Mouse (Mus musculus): ENCODE results near the gene Nr1h2. TPM values are rescaled to one million over a fixed set of nuclear protein-coding genes. Genes with fewer than 3 reads are reported as not detected.

Gene Nr1h2
- polyA plus RNA-seq, 2 experiments, result 63.8 to 88.9 TPM

GRCm38 (mm10) chr7:44582709-44583108, 29.0 kb upstream of the Nr1h2 start:
- no peak for DNase-seq (ENCODE audit: low spot score)
- no peaks in the 10 kb centered on the region for H3K9me3 ChIP-seq (ENCODE audit: control insufficient read depth, low read length)
- TF ChIP-seq POLR2A (IDR thresholded peaks at IDR 0.05; ENCODE audit: borderline replicate concordance, extremely low read depth, insufficient read depth, insufficient read length), result no peak
- H3K4me3 ChIP-seq (replicated peaks; ENCODE audit: low read length), result no peak overlapping the region
- H3K9ac ChIP-seq (ENCODE audit: low read depth, low read length, severe bottlenecking), result no peak overlapping the region
- WGBS, result 77% methylated on average over 5 of the region's 5 CpGs
- peaks cover 29% of the 10 kb centered on the region for H3K27me3 ChIP-seq (ENCODE audit: control insufficient read depth, insufficient read depth, low read length)
- ATAC-seq (ENCODE audit: low FRiP score, low read depth), result no peak
- H3K27ac ChIP-seq (replicated peaks; ENCODE audit: low read depth, low read length), result no peak overlapping the region
- H3K36me3 ChIP-seq (ENCODE audit: control insufficient read depth, insufficient read depth, low read length), result no peaks in the 10 kb centered on the region
- H3K4me1 ChIP-seq (ENCODE audit: control insufficient read depth, insufficient read depth, low read length), result 0 out of 2 replicates have a peak, but pooled peaks cover 6% of the 10 kb centered on the region
- H3K4me2 ChIP-seq (replicated peaks; ENCODE audit: low read depth, low read length, severe bottlenecking), result no peak overlapping the region

GRCm38 (mm10) chr7:44581637-44582036, 27.9 kb upstream of the Nr1h2 start:
- DNase-seq (ENCODE audit: low spot score) (no peak), ATAC-seq (ENCODE audit: low FRiP score, low read depth) (no peak)
- no peak overlapping the region for H3K9ac ChIP-seq (ENCODE audit: low read depth, low read length, severe bottlenecking)
- H3K4me3 ChIP-seq (replicated peaks; ENCODE audit: low read length), result no peak overlapping the region
- H3K9me3 ChIP-seq (ENCODE audit: control insufficient read depth, low read length), result no peaks in the 10 kb centered on the region
- H3K36me3 ChIP-seq (ENCODE audit: control insufficient read depth, insufficient read depth, low read length), result no peaks in the 10 kb centered on the region
- TF ChIP-seq POLR2A (IDR thresholded peaks at IDR 0.05; ENCODE audit: borderline replicate concordance, extremely low read depth, insufficient read depth, insufficient read length), result no peak
- 80% methylated on average over 6 of the region's 6 CpGs for WGBS
- peaks cover 18% of the 10 kb centered on the region for H3K27me3 ChIP-seq (ENCODE audit: control insufficient read depth, insufficient read depth, low read length)
- H3K4me2 ChIP-seq (replicated peaks; ENCODE audit: low read depth, low read length, severe bottlenecking), result no peak overlapping the region
- H3K27ac ChIP-seq (replicated peaks; ENCODE audit: low read depth, low read length), result no peak overlapping the region
- H3K4me1 ChIP-seq (ENCODE audit: control insufficient read depth, insufficient read depth, low read length), result 0 out of 2 replicates have a peak, but pooled peaks cover 3% of the 10 kb centered on the region

GRCm38 (mm10) chr7:44576333-44576844, 22.6 kb upstream of the Nr1h2 start:
- ATAC-seq (ENCODE audit: low FRiP score, low read depth) (no peak), DNase-seq (ENCODE audit: low spot score) (no peak)
- H3K27ac ChIP-seq (replicated peaks; ENCODE audit: low read depth, low read length), result no peak overlapping the region
- TF ChIP-seq POLR2A (IDR thresholded peaks at IDR 0.05; ENCODE audit: borderline replicate concordance, extremely low read depth, insufficient read depth, insufficient read length), result no peak
- H3K9ac ChIP-seq (ENCODE audit: low read depth, low read length, severe bottlenecking), result no peak overlapping the region
- H3K36me3 ChIP-seq (ENCODE audit: control insufficient read depth, insufficient read depth, low read length), result no peaks in the 10 kb centered on the region
- no peaks in the 10 kb centered on the region for H3K9me3 ChIP-seq (ENCODE audit: control insufficient read depth, low read length)
- no peak overlapping the region for H3K4me2 ChIP-seq (replicated peaks; ENCODE audit: low read depth, low read length, severe bottlenecking)
- 44% methylated on average over 5 of the region's 5 CpGs for WGBS
- no peak overlapping the region for H3K4me3 ChIP-seq (replicated peaks; ENCODE audit: low read length)
- H3K27me3 ChIP-seq (ENCODE audit: control insufficient read depth, insufficient read depth, low read length), result no peaks in the 10 kb centered on the region
- no peaks in the 10 kb centered on the region for H3K4me1 ChIP-seq (ENCODE audit: control insufficient read depth, insufficient read depth, low read length)

- Histone ChIP-seq H3K4me2 (replicated peaks; ENCODE audit: low read depth, low read length, severe bottlenecking) (no peak overlapping the region), H3K4me1 (ENCODE audit: control insufficient read depth, insufficient read depth, low read length) (no peaks in the 10 kb centered on the region), H3K36me3 (ENCODE audit: control insufficient read depth, insufficient read depth, low read length) (no peaks in the 10 kb centered on the region), H3K27ac (replicated peaks; ENCODE audit: low read depth, low read length) (no peak overlapping the region), H3K9ac (ENCODE audit: low read depth, low read length, severe bottlenecking) (no peak overlapping the region), H3K27me3 (ENCODE audit: control insufficient read depth, insufficient read depth, low read length) (no peaks in the 10 kb centered on the region), H3K9me3 (ENCODE audit: control insufficient read depth, low read length) (no peaks in the 10 kb centered on the region), H3K4me3 (replicated peaks; ENCODE audit: low read length) (no peak overlapping the region)
- WGBS, result 73% methylated on average over 5 of the region's 5 CpGs
- no peak for TF ChIP-seq POLR2A (IDR thresholded peaks at IDR 0.05; ENCODE audit: borderline replicate concordance, extremely low read depth, insufficient read depth, insufficient read length)
- ATAC-seq (ENCODE audit: low FRiP score, low read depth) (no peak), DNase-seq (ENCODE audit: low spot score) (no peak)
Measured at GRCm38 (mm10) chr7:44572956-44573484, 19.3 kb upstream of the Nr1h2 start.

- no peak within 1 kb of the TSS for H3K4me3 ChIP-seq (replicated peaks; ENCODE audit: low read length)
- H3K4me2 ChIP-seq (replicated peaks; ENCODE audit: low read depth, low read length, severe bottlenecking), result no peak within 1 kb of the TSS
- H3K36me3 ChIP-seq (ENCODE audit: control insufficient read depth, insufficient read depth, low read length), result no peaks in the 10 kb centered on the region
- H3K27me3 ChIP-seq (ENCODE audit: control insufficient read depth, insufficient read depth, low read length), result no peaks in the 10 kb centered on the region
- H3K9ac ChIP-seq (ENCODE audit: low read depth, low read length, severe bottlenecking), result no peak within 1 kb of the TSS
- ATAC-seq (ENCODE audit: low FRiP score, low read depth) (no peak), DNase-seq (ENCODE audit: low spot score) (no peak)
- no peaks in the 10 kb centered on the region for H3K9me3 ChIP-seq (ENCODE audit: control insufficient read depth, low read length)
- no peak within 1 kb of the TSS for H3K27ac ChIP-seq (replicated peaks; ENCODE audit: low read depth, low read length)
- no peaks in the 10 kb centered on the region for H3K4me1 ChIP-seq (ENCODE audit: control insufficient read depth, insufficient read depth, low read length)
- TF ChIP-seq POLR2A (IDR thresholded peaks at IDR 0.05; ENCODE audit: borderline replicate concordance, extremely low read depth, insufficient read depth, insufficient read length), result no peak
- WGBS, result 40% methylated on average over 7 of the region's 7 CpGs
Measured at GRCm38 (mm10) chr7:44572213-44572701, 18.5 kb upstream of the Nr1h2 start, which contains the start of gene Napsa. TSS of gene Napsa (plus strand) at chr7:44572380.

Measured in limb, embryonic 14.5 days (tissue).